Mouse (Mus musculus) liver, adult 2 months (tissue): Measurements from ENCODE around the gene Arpp19.

Source experiments
- CTCF ChIP-seq: fragments of 200-500 bp; IDR thresholded peaks from 2 replicates; pipeline ENCODE4 v1.5.1; 2011; ENCODE audit warnings: low read depth, low read length, control low read depth
- POLR2A ChIP-seq: fragments of 200-500 bp; IDR thresholded peaks from 2 replicates; pipeline ENCODE4 v1.6.1; 2011; ENCODE audit warnings: low read length, control low read depth; ENCODE audit not compliant: insufficient read depth; ENCODE audit errors: extremely low read depth

GRCm38 (mm10) chr9:75043191-75043590 is 5.8 kb downstream of the Arpp19 start:
- TF ChIP-seq CTCF (no peak), POLR2A (no peak)
